Mouse (Mus musculus) right cerebral cortex, adult 2 months (tissue): ENCODE results near the gene Gm20931.
"Not testable (repeated sequence)": the region's sequence is repeated elsewhere in the genome, so short reads cannot be mapped to it uniquely, and the experiment has no call there.

Source experiments
- DNase-seq, 2 experiments: peaks; one replicate each; pipeline ENCODE4 v3.0.0; 2021 to 2022; ENCODE audit warnings: low spot score in 2 of 2

Gm20931 gene

DNA sequence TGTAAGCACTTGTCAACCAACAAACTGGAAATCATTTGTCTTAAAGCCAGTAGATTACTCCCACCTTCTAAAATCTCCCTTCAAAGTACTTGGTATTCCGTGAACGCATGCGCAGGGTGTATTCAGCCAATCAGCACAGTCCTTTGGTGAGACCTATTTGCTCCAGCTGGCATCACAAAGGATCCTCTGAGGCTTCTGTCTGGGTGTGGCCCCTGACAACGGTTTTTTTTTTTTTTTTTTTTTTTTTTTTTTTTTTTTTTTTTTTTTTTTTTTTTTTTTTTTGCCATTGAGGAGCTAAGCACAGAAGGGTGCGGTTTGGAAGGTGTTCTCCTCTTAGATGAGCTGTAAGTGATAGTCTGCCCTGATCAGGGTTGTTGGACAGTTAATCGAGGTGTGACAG lies at the start of gene Gm20931:
TSS of gene Gm20931 (plus strand) at position 301 of the 400 bp plus-strand sequence.
- DNase-seq = not testable (repeated sequence)
